Mouse (Mus musculus) adrenal gland, postnatal 14 days (tissue): ENCODE data around the gene Plekha6. TPM values are rescaled to one million over a fixed set of nuclear protein-coding genes. Genes with fewer than 3 reads are reported as not detected.

Experiments
- DNase-seq: peaks from one replicate; pipeline ENCODE4 v3.0.0; 2021; ENCODE audit warnings: mixed read lengths
- total RNA-seq: library from RNA; stranded (reverse); gene quantifications from 2 replicates; pipeline ENCODE4 v1.2.3, GENCODE M21; 2021

The Plekha6 gene
- total RNA-seq, 1 experiment from 2014 or later, result 21.6 TPM

DNA sequence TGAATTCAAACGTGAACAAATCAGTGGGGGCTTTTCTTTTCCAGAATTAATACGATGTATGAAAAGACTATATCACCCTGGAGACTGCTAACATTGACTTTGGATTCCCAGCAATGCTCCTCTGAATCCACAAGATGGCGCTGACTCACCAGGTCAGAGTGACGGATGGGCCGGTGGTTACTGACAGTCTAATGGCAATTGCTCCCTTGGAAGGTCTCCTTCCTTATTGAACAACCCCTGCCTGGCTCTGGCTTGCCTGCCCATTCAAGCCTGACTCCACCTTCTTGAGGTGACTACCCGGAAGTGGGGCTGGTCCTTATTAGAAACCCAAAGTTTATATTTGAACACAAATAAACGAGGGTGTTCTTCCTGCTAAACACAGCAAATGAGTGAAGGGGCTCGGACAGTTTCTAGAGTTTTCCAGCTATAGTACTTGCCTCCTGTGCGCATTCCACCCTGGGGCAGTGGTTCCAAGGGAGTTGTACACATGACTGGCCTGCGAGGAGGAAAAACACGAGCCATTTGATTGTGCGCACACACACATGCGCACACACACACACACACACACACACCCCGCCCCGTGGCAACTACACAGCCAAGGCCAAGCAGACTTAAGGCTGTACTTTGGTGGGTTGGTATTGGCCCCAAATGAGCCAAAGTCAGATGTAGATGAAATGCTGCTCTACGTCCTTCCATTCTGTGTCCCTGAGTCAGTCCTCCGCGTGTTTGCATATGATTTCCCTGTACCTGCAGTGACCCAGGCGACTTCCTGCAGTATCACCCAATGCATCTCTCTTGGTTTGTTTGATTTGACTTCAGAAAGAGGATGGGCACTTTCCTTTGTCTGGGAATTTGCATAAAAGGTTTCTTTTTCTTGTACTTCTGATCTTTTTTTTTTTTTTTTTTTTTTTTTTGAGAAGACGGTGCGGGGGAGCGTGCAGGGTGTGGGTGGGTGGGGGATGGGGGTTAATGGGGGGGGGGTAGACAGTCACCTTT is 17.7 kb upstream of the Plekha6 start:
- peak; percentile 80 for DNase-seq

DNA sequence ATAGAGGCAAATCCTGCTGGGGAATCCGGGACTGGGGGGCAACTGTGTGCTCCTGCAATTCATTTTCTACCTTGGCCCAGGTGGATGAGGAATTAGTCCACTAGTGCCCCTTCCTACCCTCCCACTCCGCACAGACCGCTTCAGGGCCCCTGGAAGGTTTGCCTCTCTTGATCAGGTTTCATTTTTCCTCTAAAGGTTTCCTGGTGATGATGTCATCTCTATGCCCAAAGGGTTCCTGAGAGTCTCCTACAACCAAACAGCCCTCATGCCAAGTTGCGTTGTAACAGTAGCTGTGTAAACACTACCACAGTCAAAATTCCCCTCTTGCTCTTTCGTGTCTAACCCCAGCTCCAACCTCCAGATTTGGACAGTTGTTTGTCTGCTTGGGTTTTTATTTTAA is 16.7 kb upstream of the Plekha6 start:
- DNase-seq, result no peak

DNA sequence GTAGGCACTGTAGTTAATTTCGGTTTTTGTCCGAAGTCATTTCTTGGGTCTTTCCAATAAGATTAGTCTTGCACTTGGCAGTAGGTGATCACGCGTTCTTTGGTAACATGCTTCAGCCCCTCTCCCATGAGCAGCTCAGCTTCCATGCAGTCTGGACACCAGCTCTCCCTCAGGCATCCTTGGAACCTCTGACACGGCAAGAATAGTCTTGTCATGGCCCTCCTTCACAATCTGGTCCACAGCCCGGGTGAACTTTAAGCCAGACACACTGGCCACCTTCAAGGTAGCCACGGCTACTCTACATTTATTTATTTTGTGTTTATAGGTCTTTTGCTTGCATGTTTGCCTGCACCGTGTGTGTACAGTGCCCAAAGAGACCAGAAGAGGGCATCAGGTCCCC is 15.9 kb upstream of the Plekha6 start:
- DNase-seq, result no peak

DNA sequence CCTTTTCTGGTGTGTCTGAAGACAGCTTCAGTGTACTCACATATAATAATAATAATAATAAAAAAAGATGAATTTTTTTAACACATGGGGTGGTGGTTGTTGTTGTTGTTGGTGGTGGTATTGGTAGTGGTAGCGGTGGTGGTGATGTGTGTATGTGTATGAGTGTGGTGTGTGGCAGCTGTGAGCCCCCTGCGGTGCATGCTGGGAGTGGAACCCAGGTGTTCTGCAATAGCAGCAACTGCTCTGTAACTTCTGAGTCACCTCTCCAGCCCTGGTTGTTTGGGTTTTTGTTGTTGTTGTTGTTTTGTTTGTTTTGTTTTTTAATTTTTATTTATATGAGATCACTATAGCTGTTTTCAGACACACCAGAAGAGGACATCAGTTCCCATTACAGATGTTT is 13.5 kb upstream of the Plekha6 start:
- DNase-seq, result no peak

DNA sequence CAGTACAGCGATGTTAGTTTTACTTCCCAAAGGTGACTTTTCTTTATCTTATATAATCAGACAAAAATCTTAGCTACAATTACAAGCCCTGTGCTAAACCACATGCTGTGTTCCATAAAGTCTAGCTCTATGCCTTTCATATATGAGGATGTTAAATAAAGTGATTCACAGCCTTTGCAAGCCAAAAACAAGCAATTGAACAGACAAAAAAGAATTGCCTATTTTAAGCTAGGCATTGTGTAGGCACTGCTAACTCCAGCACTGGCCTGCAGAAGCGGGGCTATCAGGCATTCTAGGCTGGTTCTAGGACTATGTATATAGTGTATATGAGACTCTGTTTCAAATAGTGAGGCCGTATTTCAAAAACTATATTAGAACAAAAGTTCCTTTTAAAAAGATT is 11.8 kb upstream of the Plekha6 start:
- DNase-seq, result no peak

DNA sequence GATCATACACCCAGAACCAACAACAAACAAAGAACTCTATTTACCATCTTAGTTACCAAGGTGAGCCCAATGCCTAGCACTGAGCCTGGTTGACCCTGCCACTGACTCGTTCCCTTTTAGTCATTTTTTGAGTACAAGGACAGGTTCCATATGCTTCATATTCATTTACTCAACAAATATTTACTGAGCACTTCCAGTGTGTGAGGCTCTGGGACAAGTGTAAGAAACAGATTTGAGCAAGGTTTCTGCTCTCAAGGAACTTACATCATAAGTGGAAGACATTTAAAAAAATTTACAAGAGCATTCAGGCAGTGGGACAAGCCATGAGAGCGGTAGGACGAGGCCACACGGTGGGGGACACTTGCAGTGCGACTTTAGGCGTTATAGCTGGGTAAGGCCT is 8.7 kb upstream of the Plekha6 start:
- no peak for DNase-seq

GRCm38 (mm10) chr1:133159128-133159564 is 4.9 kb upstream of the Plekha6 start:
- DNase-seq, result peak; percentile 68

DNA sequence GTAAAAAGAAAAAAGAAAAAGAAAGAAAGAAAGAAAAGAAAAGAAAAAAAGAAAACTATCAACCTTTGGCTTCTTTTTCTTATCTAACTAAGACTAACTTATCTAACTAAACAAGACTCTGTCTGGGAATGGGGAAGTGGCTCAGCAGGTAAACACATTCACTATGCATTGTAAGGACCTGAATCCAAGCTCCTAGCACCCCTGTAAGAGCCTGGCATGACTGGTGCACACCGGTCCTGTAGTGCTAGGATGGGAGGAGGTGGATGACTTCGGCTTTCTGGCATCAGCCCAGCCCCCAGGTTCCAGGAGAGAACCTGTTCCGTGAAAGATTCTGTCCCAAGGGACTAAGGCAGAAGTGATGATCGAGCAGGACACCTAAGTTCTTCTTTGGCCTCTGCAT is 2.5 kb upstream of the Plekha6 start:
- DNase-seq, result no peak

- DNase-seq, result no peak
Measured at GRCm38 (mm10) chr1:133162046-133162445, 2.0 kb upstream of the Plekha6 start.

DNA sequence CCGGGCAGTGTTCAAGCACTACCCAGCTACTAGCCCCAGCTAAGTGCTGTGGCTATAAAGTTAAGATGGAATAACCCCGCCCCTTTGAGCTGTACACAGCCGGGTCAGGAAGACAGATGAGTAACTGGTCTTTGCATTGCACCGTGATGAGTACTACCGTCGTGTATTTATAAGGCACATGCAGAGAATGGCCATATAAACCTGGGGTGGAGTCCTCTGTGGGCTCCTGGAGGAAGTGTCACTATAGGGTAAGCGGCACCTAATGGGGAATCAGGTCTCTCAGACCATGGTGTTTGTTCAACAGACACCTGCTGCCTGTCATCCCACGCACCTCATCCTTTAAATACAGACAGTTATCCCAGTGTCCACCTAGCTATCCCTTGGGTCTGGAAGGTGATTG is 1.0 kb upstream of the Plekha6 start:
- DNase-seq, result no peak

GRCm38 (mm10) chr1:133164591-133165011 is 591 bp downstream of the Plekha6 start:
- DNase-seq, result peak; percentile 45

DNA sequence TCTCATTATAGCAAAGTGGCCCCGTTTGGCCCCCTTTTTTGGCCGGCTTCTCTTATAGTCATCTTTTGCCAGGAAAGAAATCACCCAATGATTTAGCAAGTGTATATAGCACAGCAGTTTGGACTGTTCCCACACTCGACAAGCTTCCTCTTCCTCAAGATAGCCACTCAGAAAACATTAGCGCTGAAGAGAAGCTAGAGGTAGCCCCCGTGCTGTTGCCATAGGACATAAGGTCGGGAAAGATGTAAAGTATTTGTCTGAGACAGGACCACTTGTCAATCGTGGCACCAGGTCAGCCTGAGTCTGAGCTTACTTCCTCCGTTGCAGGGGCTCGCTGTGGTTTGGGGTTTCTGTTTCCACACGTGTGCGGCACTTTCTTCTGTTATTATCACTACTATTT is 1.1 kb downstream of the Plekha6 start:
- DNase-seq, result no peak

DNA sequence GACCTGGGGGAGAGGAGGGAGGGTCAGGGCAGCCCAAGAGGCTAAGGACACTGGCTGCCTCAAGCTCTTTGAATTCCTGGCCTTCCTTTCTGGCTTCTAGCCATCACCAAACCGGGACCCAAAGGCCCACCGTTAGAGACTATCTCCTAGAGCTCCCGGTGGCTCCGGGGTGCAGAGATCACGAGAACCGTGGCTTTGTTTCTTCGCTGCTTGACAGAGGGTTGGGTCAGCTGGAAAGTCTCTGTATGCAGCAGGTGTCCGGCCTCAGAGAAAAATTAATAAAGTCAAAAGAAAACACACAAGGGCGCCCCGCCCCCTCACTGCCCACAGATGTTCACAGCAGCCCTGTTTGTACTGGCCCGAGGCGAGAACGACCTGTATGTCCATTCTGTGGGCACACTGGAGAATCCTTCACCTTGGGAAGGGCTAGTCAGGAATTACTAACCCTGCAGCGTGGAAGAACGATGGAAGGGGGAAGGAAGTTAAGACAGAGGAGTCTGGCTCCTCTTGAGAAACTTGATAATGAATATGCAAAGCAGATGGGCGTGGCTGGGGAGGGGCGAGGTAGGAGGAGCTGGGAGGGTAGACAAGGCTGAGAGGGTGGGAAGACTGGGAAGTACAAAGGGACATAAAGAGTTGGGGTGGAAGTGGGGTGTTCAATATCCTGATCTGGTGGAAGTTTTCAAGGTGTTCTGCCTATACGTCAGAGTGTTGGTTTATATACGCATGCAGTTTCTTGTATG is 4.5 kb downstream of the Plekha6 start:
- no peak for DNase-seq

DNA sequence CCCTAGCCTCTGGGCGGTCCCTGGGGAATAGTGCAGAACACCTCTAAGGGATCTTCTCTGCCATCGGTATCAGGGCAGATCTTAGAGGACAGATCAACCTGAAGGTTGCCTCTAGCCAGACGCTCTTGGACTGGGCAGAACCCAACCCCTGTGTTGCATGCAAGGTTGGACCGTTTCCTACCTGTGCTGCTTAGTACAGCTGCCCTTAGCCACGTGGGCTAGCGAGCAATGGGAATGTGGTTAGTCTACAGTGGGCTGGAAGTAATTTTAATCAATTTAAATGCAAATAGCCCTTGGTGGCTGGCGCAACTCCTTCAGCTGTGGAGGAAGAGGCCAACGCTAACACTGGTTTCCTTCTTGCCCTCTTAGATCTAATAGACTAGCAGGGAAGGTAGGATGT is 6.2 kb downstream of the Plekha6 start:
- DNase-seq, result no peak

DNA sequence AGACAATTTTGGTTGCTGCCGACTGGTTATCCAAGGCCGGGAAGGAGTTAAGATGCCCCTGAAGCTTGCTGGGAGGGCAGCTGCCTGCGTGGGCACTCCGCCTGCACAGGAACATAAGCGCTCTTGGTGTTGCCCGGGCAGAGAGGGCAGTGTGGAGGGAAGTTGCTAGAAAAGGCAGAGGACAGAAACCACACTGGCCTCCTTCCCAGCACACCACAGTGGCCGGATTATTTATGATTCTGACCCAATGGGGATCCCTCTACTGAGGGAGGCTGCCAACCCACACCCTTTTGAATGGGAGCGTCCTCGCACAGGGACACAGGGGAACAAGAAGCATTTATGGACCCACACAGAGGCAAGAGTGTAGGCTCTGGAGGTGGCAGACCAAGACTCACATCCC is 7.3 kb downstream of the Plekha6 start:
- no peak for DNase-seq

- DNase-seq, result no peak
Measured at GRCm38 (mm10) chr1:133175150-133175549, 11.1 kb downstream of the Plekha6 start.

DNA sequence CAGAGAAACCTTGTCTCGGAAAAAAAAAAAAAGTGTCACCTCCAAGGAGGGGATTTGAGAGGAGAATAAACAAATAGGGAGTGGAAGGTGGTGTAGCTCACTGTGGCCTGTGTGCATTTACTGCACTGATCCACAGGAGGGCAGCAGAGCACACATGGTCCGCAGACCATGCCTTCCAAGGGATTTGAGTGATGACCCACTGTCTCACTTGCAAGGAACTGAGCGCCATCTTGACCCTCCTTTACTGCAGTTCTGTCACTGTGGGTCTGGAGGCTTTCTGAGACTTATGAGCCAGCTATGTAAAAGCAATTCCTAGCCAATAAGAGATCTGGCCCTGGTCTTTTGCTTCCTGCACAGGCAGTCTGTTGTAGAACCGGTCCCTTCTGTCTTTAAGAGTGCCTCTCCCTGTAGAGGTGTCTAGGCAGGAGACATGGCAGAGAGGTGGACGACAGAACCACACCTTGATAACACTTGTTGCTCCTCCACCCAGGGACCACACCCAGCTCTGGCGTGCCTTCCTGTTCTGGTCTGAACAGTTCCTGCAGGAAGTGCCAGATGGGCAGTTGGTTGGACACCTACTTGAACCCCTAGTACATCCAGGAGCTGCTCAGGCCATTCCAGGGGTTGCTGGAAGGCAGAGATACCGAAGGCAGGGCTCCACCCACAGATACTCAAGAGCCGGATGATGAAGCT is 13.6 kb downstream of the Plekha6 start:
- DNase-seq, result peak; percentile 82

GRCm38 (mm10) chr1:133178732-133179440 is 14.9 kb downstream of the Plekha6 start:
- DNase-seq, result no peak

GRCm38 (mm10) chr1:133181072-133182015 is 17.3 kb downstream of the Plekha6 start:
- DNase-seq, result peak; percentile 87

- DNase-seq, result peak; percentile 72
Measured at GRCm38 (mm10) chr1:133182016-133182705, 18.2 kb downstream of the Plekha6 start.
